Mouse (Mus musculus) thymus, postnatal 0 days (tissue): ENCODE data around the gene Scgn. TPM values are rescaled to one million over a fixed set of nuclear protein-coding genes. Genes with fewer than 3 reads are reported as not detected.

Source experiments
- DNase-seq: peaks from one replicate; pipeline ENCODE4 v3.0.0-alpha.2; 2015; ENCODE audit warnings: low spot score
- microRNA-seq: library from miRNA; unstranded; fragments of <30 nt; microRNA quantifications from one replicate; pipeline ENCODE4, GENCODE M21; 2016; ENCODE audit warnings: borderline number of aligned reads
- polyA plus RNA-seq: library from polyadenylated mRNA; unstranded; fragments of >200 nt; fragmentation: Nextera tagmentation; extraction: Ambion mirVana; gene quantifications from 2 replicates; pipeline ENCODE4 v1.2.1, GENCODE M21; 2015

Gene Scgn
- polyA plus RNA-seq, 1 experiment from 2014 or later, result 0.44 TPM

DNA sequence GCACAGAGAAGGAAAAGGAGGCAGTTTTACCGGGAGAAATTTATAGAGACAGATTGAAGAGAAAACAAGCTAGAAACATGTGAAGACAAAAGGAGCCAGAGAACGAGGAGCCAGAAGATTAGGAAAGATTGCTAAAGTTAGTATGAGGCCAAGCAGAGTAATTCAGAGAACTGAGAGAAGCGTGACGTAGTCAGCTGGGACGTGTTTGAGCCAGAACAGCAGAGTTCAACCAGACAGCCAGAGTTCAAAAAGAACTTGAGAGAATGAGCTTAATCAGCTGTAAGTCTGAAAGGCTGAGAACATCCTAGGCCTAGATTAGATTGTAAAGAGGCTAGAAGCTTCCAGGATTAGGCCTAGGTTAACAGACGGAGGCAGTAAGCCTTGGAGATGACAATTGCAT lies 50.7 kb downstream of the Scgn start:
- no peak for DNase-seq

GRCm38 (mm10) chr13:23938699-23939098 lies 52.3 kb downstream of the Scgn start:
- no peak for DNase-seq

GRCm38 (mm10) chr13:23934211-23934520 lies 56.8 kb downstream of the Scgn start, which contains the start of gene Hist1h2aa:
Gene Hist1h2aa (plus strand): TSS chr13:23934462.
- no peak for DNase-seq

GRCm38 (mm10) chr13:23933421-23934210 lies 57.4 kb downstream of the Scgn start, which contains the start of gene Hist1h2ba:
Gene Hist1h2ba (minus strand): TSS chr13:23934156.
- DNase-seq, result no peak

DNA sequence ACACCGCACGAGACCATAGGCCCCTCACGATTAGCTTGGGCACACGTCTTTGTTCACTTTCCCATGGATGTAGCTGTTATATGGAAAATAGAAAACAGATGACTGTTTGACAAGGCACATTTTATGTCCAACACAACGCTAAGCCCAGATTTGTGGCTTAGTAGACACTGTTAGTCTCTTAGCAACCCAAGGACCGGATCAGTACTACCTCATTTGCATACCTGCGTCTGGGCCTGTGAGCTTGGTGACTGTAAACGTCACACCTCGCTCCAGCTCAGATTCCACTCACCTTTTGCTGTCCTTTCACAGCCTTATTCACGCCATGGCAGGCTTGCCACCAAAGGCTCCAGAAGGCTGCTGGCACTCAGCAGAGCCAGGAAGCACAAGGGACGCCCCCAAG lies 60.1 kb downstream of the Scgn start:
- no peak for DNase-seq

- no peak for DNase-seq
These were observed 60.6 kb downstream of the Scgn start for GRCm38 (mm10) chr13:23930461-23930860.

GRCm38 (mm10) chr13:23928637-23929036 lies 62.4 kb downstream of the Scgn start:
- no peak for DNase-seq

- DNase-seq, result no peak
These were observed 65.2 kb downstream of the Scgn start for GRCm38 (mm10) chr13:23925792-23926191.

DNA sequence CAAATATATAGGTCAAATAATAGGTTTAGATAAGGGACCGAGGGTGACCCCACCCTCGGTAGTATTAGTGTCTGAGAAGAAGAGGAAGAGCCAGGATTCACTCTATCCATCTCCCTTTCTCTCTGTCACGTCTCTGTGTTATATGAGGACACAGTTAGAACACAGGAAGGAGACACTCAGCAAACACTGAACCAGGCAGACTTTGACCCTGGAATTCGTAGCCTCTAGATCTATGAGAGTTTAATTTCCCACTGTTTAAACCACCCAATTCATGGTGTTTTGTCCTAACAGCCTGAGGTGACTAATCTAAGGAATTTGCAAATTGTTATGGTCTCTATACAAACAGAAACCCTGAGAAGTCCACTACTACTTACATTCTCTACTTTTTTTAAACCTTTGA lies 73.3 kb downstream of the Scgn start:
- DNase-seq, result no peak

- no peak for DNase-seq
These were observed 74.9 kb downstream of the Scgn start for GRCm38 (mm10) chr13:23916132-23916531.

- no peak for DNase-seq
These were observed 76.4 kb downstream of the Scgn start, which contains the start of gene Slc17a4 for GRCm38 (mm10) chr13:23914376-23915167. Gene Slc17a4 (minus strand): TSS chr13:23915009.

- no peak for DNase-seq
These were observed 77.2 kb downstream of the Scgn start for GRCm38 (mm10) chr13:23913791-23914306.

DNA sequence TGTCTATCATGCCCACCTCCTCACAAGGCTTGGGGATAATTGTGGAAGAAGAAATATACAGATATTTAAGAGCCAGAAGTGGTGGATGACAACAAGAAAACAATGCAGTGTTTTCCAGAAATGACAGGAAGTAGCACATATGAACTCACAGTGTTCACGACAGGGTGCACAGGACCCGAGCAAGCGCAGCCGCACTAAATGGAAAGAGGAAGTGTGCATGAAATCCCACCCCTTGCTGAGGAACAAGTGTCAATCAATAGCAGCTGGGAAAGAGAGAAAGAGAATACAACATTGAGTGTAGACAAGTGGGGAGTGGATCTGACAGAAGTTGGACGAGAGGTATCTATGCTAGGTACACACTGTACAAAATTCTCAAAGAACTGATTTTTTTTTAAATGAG lies 79.7 kb downstream of the Scgn start:
- DNase-seq, result peak; percentile 42

DNA sequence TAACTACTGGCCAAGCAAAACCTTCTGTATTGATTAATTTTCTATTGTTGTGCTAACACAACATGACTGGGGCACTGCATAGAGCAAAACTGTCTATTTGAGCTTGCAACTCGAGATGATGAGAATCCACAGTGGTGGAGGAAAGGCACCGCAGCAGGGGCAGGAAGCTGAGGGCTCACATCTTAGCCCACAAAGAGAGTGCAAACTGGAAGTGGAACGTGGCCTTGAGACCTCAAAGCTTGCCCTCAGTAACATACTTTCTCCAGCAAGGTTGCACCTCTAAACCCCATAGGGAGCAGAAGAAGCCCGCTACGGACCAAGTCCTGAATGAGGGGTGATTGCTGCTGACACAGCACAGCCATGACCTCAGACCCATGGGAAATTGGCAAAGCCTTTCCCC lies 80.9 kb downstream of the Scgn start:
- peak; percentile 52 for DNase-seq

DNA sequence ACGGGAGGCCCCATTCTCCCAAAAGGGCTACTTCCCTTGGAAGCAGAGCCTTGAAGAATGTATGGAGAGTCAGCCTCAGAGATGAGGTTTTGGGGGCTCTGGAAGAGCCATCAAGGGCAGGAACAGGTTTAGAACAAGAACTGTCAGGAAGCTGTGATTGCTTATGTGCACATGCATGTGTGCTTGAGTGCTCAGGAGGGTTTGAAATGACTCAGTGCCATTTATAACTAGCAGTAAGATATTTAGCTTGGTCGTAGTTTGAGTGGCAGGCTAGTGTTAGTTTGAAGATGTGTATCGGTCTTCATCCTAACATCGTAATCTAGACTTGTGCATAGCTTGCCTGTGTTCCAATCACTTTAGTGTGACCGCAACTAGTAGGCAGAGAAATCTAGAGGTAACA lies 84.1 kb downstream of the Scgn start:
- no peak for DNase-seq

Small RNA genes lying within 50 kb of the gene (microRNA-seq; reads per million reads assigned to microRNA genes)
- gene Gm44344, result not detected

Other genes starting within 250 kb of the Scgn start
- 32.0 and 33.1 TPM in 2 replicates for gene Hist1h3c, start 245.6 kb downstream of the Scgn start, polyA plus RNA-seq
- gene Hist1h2bb, start 244.5 kb downstream of the Scgn start, polyA plus RNA-seq, result 10.8 and 12.6 TPM in 2 replicates
- 144 and 155 TPM in 2 replicates for gene Hist1h2ab, start 240.1 kb downstream of the Scgn start, polyA plus RNA-seq
- gene Hist1h3b, start 238.9 kb downstream of the Scgn start, polyA plus RNA-seq, result 45.8 and 78.0 TPM in 2 replicates
- gene Hist1h4b, start 234.2 kb downstream of the Scgn start, polyA plus RNA-seq, result 15.5 and 15.6 TPM in 2 replicates
- 1.4 and 3.5 TPM in 2 replicates for gene Hist1h4a, start 230.0 kb downstream of the Scgn start, polyA plus RNA-seq
- 42.0 and 56.6 TPM in 2 replicates for gene Hist1h3a, start 228.8 kb downstream of the Scgn start, polyA plus RNA-seq
- gene Hist1h1a, start 227.5 kb downstream of the Scgn start, polyA plus RNA-seq, result 15.8 and 27.4 TPM in 2 replicates
- not detected in 2 replicates for gene Trim38, start 221.3 kb downstream of the Scgn start, polyA plus RNA-seq
- 0.04 TPM in 1 of 2 replicates, not detected in the other for gene Slc17a2, start 184.2 kb downstream of the Scgn start, polyA plus RNA-seq
- gene Slc17a3, start 151.8 kb downstream of the Scgn start, polyA plus RNA-seq, result not detected in 2 replicates
- gene Slc17a1, start 123.5 kb downstream of the Scgn start, polyA plus RNA-seq, result 0.09 and 0.13 TPM in 2 replicates
- gene Slc17a4, start 76.2 kb downstream of the Scgn start, polyA plus RNA-seq, result 0.10 and 0.23 TPM in 2 replicates
- gene Hist1h2ba, start 57.1 kb downstream of the Scgn start, polyA plus RNA-seq, result not detected in 2 replicates
- not detected in 2 replicates for gene Hist1h2aa, start 56.8 kb downstream of the Scgn start, polyA plus RNA-seq